In the genomic region with DNA sequence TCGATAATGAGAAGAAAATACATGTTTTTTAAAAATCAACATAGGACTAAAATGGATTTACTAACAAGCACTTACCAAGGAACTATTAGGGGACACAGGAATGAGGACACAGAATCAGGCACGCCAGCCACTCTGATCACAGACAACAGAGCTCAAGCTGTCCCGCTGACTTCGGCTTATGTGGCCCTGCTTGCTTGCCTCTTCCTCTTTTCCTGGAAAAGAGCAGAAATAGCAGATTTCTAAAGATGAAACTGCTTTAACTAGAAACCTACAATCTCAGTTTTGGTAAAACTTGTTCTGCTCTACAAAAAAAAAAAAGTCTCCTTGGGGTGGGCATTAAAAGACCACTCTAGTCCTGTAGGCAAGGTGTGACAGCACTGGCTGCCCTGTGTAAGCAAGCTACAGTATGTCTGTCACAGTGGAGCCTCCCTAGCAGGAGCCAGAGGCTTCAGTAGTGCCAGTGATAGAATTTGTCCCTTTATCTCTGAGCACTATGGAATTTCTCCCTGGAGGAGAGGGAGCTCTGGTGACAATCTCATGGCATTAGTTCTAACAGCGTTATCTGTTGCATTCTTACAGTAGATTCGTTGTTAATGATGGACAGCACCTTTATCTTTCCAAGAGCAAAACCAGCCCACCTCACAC, we compare ENCODE assay signal across 28 mouse cellular contexts. TPM values are rescaled to one million over a fixed set of nuclear protein-coding genes. Genes with fewer than 3 reads are reported as not detected.
DNase-seq lines count a peak whose midpoint lies in the region; ATAC-seq lines count a peak whose summit lies in the region.
"Had no signal": no experiment of that assay in that cellular context is flagged by ENCODE, and none has a peak within 500 bp of the region (broad histone marks: within the 10 kb centered on the region; RNA-seq: fewer than 3 reads in every experiment).

No protein-coding gene starts in this region.

- intact Hi-C loops in heart, postnatal 36 days (cut with DNase I) = no loop called here

- no peaks in the 10 kb centered on the region for H3K36me3 ChIP-seq in heart, embryonic 15.5 days
- no peaks in the 10 kb centered on the region for H3K36me3 ChIP-seq in midbrain, embryonic 11.5 days (ENCODE audit: control insufficient read depth, insufficient read depth, low read length)
- H3K36me3 ChIP-seq in hindbrain, embryonic 12.5 days = no peaks in the 10 kb centered on the region
- H3K36me3 ChIP-seq: embryonic facial prominence, embryonic 15.5 days; forebrain, embryonic 15.5 days; hindbrain, embryonic 10.5 days; limb, embryonic 12.5 days had no signal

- no peak overlapping the region for H3K4me3 ChIP-seq in heart, embryonic 15.5 days
- no peak overlapping the region for H3K4me3 ChIP-seq in midbrain, embryonic 11.5 days (ENCODE audit: low read depth, low read length)
- H3K4me3 ChIP-seq in hindbrain, embryonic 12.5 days = no peak overlapping the region
- H3K4me3 ChIP-seq: embryonic facial prominence, embryonic 15.5 days; forebrain, embryonic 15.5 days; hindbrain, embryonic 10.5 days; limb, embryonic 12.5 days had no signal

- DNase-seq in heart, adult 11 months = peak; percentile 81
- DNase-seq in heart, postnatal 36 days = no peak
- DNase-seq in heart, postnatal 4 days = no peak
- peak; percentile 50 for DNase-seq in cerebellum, adult 9-11 months
- DNase-seq in midbrain, embryonic 11.5 days (ENCODE audit: low spot score, missing footprints) = no peak
- DNase-seq: adrenal gland, postnatal 10 days; gastrocnemius, postnatal 10 days; kidney, postnatal 4 days; lung, adult 18-20 months; lung, postnatal 14 days; right cerebral cortex, postnatal 4 days; thymus, postnatal 25 days had no signal

- peaks cover 15% of the 10 kb centered on the region for H3K4me1 ChIP-seq in heart, embryonic 15.5 days (replicated peaks)
- H3K4me1 ChIP-seq in midbrain, embryonic 11.5 days (ENCODE audit: control insufficient read depth, insufficient read depth, low read length) = no peaks in the 10 kb centered on the region
- H3K4me1 ChIP-seq in hindbrain, embryonic 12.5 days = no peaks in the 10 kb centered on the region
- H3K4me1 ChIP-seq: embryonic facial prominence, embryonic 15.5 days; forebrain, embryonic 15.5 days; hindbrain, embryonic 10.5 days; limb, embryonic 12.5 days had no signal

- no peaks in the 10 kb centered on the region for H3K9me3 ChIP-seq in heart, embryonic 15.5 days (replicated peaks)
- H3K9me3 ChIP-seq in midbrain, embryonic 11.5 days (ENCODE audit: control insufficient read depth, low read length) = no peaks in the 10 kb centered on the region
- H3K9me3 ChIP-seq in hindbrain, embryonic 12.5 days (replicated peaks) = no peaks in the 10 kb centered on the region
- H3K9me3 ChIP-seq: embryonic facial prominence, embryonic 15.5 days; forebrain, embryonic 15.5 days; hindbrain, embryonic 10.5 days; limb, embryonic 12.5 days had no signal

- no peak for ATAC-seq in heart, embryonic 15.5 days (replicated peaks; ENCODE audit: insufficient number of reproducible peaks, insufficient read depth, low FRiP score, low read depth)
- ATAC-seq in megakaryocyte progenitor cell, adult 5-6 weeks (replicated peaks; ENCODE audit: poor library complexity) = peak; percentile 46; the same call in 1 of the 2 replicates
- ATAC-seq in midbrain, embryonic 11.5 days (ENCODE audit: low FRiP score) = no peak
- ATAC-seq in hindbrain, embryonic 12.5 days (ENCODE audit: low FRiP score) = no peak
- ATAC-seq: forebrain, embryonic 15.5 days; hindbrain, postnatal 0 days; intestine, postnatal 0 days had no signal

- no peak overlapping the region for H3K9ac ChIP-seq in heart, embryonic 15.5 days
- H3K9ac ChIP-seq in midbrain, embryonic 11.5 days (ENCODE audit: low read length) = no peak overlapping the region
- no peak overlapping the region for H3K9ac ChIP-seq in hindbrain, embryonic 12.5 days
- H3K9ac ChIP-seq: embryonic facial prominence, embryonic 15.5 days; forebrain, embryonic 15.5 days; limb, embryonic 12.5 days had no signal

- H3K27ac ChIP-seq in heart, embryonic 15.5 days = 0 out of 2 replicates have a peak overlapping the region, but pooled peaks have one; percentile 34
- H3K27ac ChIP-seq in midbrain, embryonic 11.5 days (ENCODE audit: low read depth, low read length) = no peak overlapping the region
- H3K27ac ChIP-seq in hindbrain, embryonic 12.5 days = no peak overlapping the region
- H3K27ac ChIP-seq: embryonic facial prominence, embryonic 15.5 days; forebrain, embryonic 15.5 days; hindbrain, embryonic 10.5 days; hindbrain, postnatal 0 days; limb, embryonic 12.5 days had no signal

- H3K4me2 ChIP-seq in heart, embryonic 15.5 days = no peak overlapping the region
- no peak overlapping the region for H3K4me2 ChIP-seq in midbrain, embryonic 11.5 days
- no peak overlapping the region for H3K4me2 ChIP-seq in hindbrain, embryonic 12.5 days (replicated peaks)
- H3K4me2 ChIP-seq: embryonic facial prominence, embryonic 15.5 days; forebrain, embryonic 15.5 days; limb, embryonic 12.5 days; liver, embryonic 11.5 days had no signal

- no peaks in the 10 kb centered on the region for H3K27me3 ChIP-seq in heart, embryonic 15.5 days
- H3K27me3 ChIP-seq in midbrain, embryonic 11.5 days (ENCODE audit: control insufficient read depth, insufficient read depth, low read length) = no peaks in the 10 kb centered on the region
- H3K27me3 ChIP-seq in hindbrain, embryonic 12.5 days = no peaks in the 10 kb centered on the region
- H3K27me3 ChIP-seq: embryonic facial prominence, embryonic 15.5 days; forebrain, embryonic 15.5 days; limb, embryonic 12.5 days had no signal

- WGBS in heart, embryonic 15.5 days = 40% methylated on average over 6 of the region's 6 CpGs
- WGBS in midbrain, embryonic 11.5 days = 83% methylated on average over 6 of the region's 6 CpGs
- 89% methylated on average over 6 of the region's 6 CpGs for WGBS in hindbrain, embryonic 12.5 days

RNA-seq across cellular contexts. Expression of gene Cfc1, which starts 13.1 kb away (rescaled TPM):
- not detected for total RNA-seq in heart, postnatal 36 days (2021)
- 0.18 TPM in 1 of 2 replicates, not detected in the other for polyA plus RNA-seq in heart, embryonic 15.5 days (2015; fragmentation: Nextera tagmentation; extraction: Ambion mirVana)
- not detected for total RNA-seq in heart, postnatal 4 days (2021)
- total RNA-seq in megakaryocyte progenitor cell, adult 5-6 weeks (2015) = 0.17 TPM in 1 of 2 replicates, not detected in the other
- total RNA-seq in megakaryocyte progenitor cell, adult 5-6 weeks (2017) = not detected in 2 replicates
- polyA plus RNA-seq in midbrain, embryonic 11.5 days (2014; fragmentation: Nextera tagmentation; extraction: Ambion mirVana) = not detected in 2 replicates
- polyA plus RNA-seq in hindbrain, embryonic 12.5 days (2016; fragmentation: Nextera tagmentation; extraction: Ambion mirVana) = not detected in 2 replicates
- total RNA-seq: adrenal gland, postnatal 10 days; gastrocnemius, postnatal 10 days; granulocyte monocyte progenitor cell, adult 5-6 weeks; left cerebral cortex, postnatal 14 days; midbrain, postnatal 0 days had no signal
- polyA plus RNA-seq: forebrain, embryonic 15.5 days; hindbrain, embryonic 10.5 days; intestine, postnatal 0 days; kidney, embryonic 14.5 days; limb, embryonic 12.5 days; liver, embryonic 11.5 days; neural tube, embryonic 14.5 days had no signal

RNA-seq across cellular contexts. Expression of gene Prss39, which starts 24.1 kb away (rescaled TPM):
- total RNA-seq in heart, postnatal 36 days (2021) = not detected
- polyA plus RNA-seq in heart, embryonic 15.5 days (2015; fragmentation: Nextera tagmentation; extraction: Ambion mirVana) = not detected in 2 replicates
- total RNA-seq in heart, postnatal 4 days (2021) = not detected
- 0.29 TPM in 1 of 2 replicates, not detected in the other for total RNA-seq in megakaryocyte progenitor cell, adult 5-6 weeks (2015)
- not detected in 2 replicates for total RNA-seq in megakaryocyte progenitor cell, adult 5-6 weeks (2017)
- not detected in 2 replicates for polyA plus RNA-seq in midbrain, embryonic 11.5 days (2014; fragmentation: Nextera tagmentation; extraction: Ambion mirVana)
- polyA plus RNA-seq in hindbrain, embryonic 12.5 days (2016; fragmentation: Nextera tagmentation; extraction: Ambion mirVana) = not detected in 2 replicates
- total RNA-seq: adrenal gland, postnatal 10 days; gastrocnemius, postnatal 10 days; hindbrain, postnatal 0 days; left cerebral cortex, postnatal 14 days; midbrain, postnatal 0 days had no signal
- polyA plus RNA-seq: embryonic facial prominence, embryonic 15.5 days; forebrain, embryonic 15.5 days; hindbrain, embryonic 10.5 days; hindbrain, postnatal 0 days; intestine, postnatal 0 days; kidney, embryonic 14.5 days; limb, embryonic 12.5 days; liver, embryonic 11.5 days; midbrain, postnatal 0 days; neural tube, embryonic 14.5 days; stomach, embryonic 14.5 days had no signal

RNA-seq across cellular contexts. Expression of gene Prss40, which starts 38.4 kb away (rescaled TPM):
- not detected for total RNA-seq in heart, postnatal 36 days (2021)
- polyA plus RNA-seq in heart, embryonic 15.5 days (2015; fragmentation: Nextera tagmentation; extraction: Ambion mirVana) = not detected in 2 replicates
- total RNA-seq in heart, postnatal 4 days (2021) = not detected
- total RNA-seq in megakaryocyte progenitor cell, adult 5-6 weeks (2015) = not detected in 2 replicates
- total RNA-seq in megakaryocyte progenitor cell, adult 5-6 weeks (2017) = not detected in 2 replicates
- not detected in 2 replicates for polyA plus RNA-seq in midbrain, embryonic 11.5 days (2014; fragmentation: Nextera tagmentation; extraction: Ambion mirVana)
- not detected in 2 replicates for polyA plus RNA-seq in hindbrain, embryonic 12.5 days (2016; fragmentation: Nextera tagmentation; extraction: Ambion mirVana)
- total RNA-seq: adrenal gland, postnatal 10 days; gastrocnemius, postnatal 10 days; granulocyte monocyte progenitor cell, adult 5-6 weeks; hindbrain, postnatal 0 days; left cerebral cortex, postnatal 14 days; midbrain, postnatal 0 days had no signal
- polyA plus RNA-seq: embryonic facial prominence, embryonic 15.5 days; forebrain, embryonic 15.5 days; hindbrain, embryonic 10.5 days; intestine, postnatal 0 days; kidney, embryonic 14.5 days; liver, embryonic 11.5 days; neural tube, embryonic 14.5 days; stomach, embryonic 14.5 days had no signal

RNA-seq across cellular contexts. Expression of gene Amer3, which starts 57.1 kb away (rescaled TPM):
- total RNA-seq in heart, postnatal 36 days (2021) = not detected
- 0.04 and 0.19 TPM in 2 replicates for polyA plus RNA-seq in heart, embryonic 15.5 days (2015; fragmentation: Nextera tagmentation; extraction: Ambion mirVana)
- not detected for total RNA-seq in heart, postnatal 4 days (2021)
- not detected in 2 replicates for total RNA-seq in megakaryocyte progenitor cell, adult 5-6 weeks (2015)
- not detected in 2 replicates for total RNA-seq in megakaryocyte progenitor cell, adult 5-6 weeks (2017)
- polyA plus RNA-seq in midbrain, embryonic 11.5 days (2014; fragmentation: Nextera tagmentation; extraction: Ambion mirVana) = 4.1 and 4.8 TPM in 2 replicates
- 11.4 and 12.8 TPM in 2 replicates for polyA plus RNA-seq in hindbrain, embryonic 12.5 days (2016; fragmentation: Nextera tagmentation; extraction: Ambion mirVana)
- total RNA-seq: granulocyte monocyte progenitor cell, adult 5-6 weeks had no signal
- polyA plus RNA-seq: kidney, embryonic 14.5 days; liver, embryonic 11.5 days had no signal

Comparison
In these comparisons a context has a peak if more than half of its experiments do, and no peak if none do; other contexts are left out.
1. DNase-seq: peak in heart, adult 11 months (single experiment) and cerebellum, adult 9-11 months (single experiment); none in heart, postnatal 36 days (0 of 2), heart, postnatal 4 days (single experiment) and midbrain, embryonic 11.5 days (single experiment).